Mouse (Mus musculus) cerebellum, adult 8-10 months (tissue): ENCODE data around the gene Cyp2c23.

ENCODE experiments used
- DNase-seq: peaks from one replicate; pipeline ENCODE4 v3.0.0; 2022

Gene Cyp2c23

GRCm38 (mm10) chr19:44028972-44029371 is at the start of gene Cyp2c23:
TSS of gene Cyp2c23 (minus strand) at chr19:44029208.
- DNase-seq = no peak

- DNase-seq = no peak
These were observed 48.0 kb upstream of the Cyp2c23 start for GRCm38 (mm10) chr19:44077024-44077423.

- DNase-seq = no peak
These were observed 47.4 kb upstream of the Cyp2c23 start for GRCm38 (mm10) chr19:44076457-44076856.

- no peak for DNase-seq
These were observed 46.0 kb upstream of the Cyp2c23 start for GRCm38 (mm10) chr19:44074986-44075385.

- no peak for DNase-seq
These were observed 42.2 kb upstream of the Cyp2c23 start for GRCm38 (mm10) chr19:44071166-44071565.

- no peak for DNase-seq
These were observed 40.9 kb upstream of the Cyp2c23 start for GRCm38 (mm10) chr19:44069914-44070232.

- peak; percentile 89 for DNase-seq
These were observed 40.3 kb upstream of the Cyp2c23 start, which contains the start of gene Erlin1 for GRCm38 (mm10) chr19:44069121-44069913. TSS of gene Erlin1 (minus strand) at chr19:44069785.

- no peak for DNase-seq
These were observed 39.2 kb upstream of the Cyp2c23 start for GRCm38 (mm10) chr19:44068232-44068631.

GRCm38 (mm10) chr19:44067323-44068049 is 38.5 kb upstream of the Cyp2c23 start:
- DNase-seq = no peak

- DNase-seq = no peak
These were observed 35.7 kb upstream of the Cyp2c23 start for GRCm38 (mm10) chr19:44064734-44065133.

GRCm38 (mm10) chr19:44063773-44064172 is 34.8 kb upstream of the Cyp2c23 start:
- DNase-seq = no peak

GRCm38 (mm10) chr19:44060226-44060625 is 31.2 kb upstream of the Cyp2c23 start:
- no peak for DNase-seq

- DNase-seq = no peak
These were observed 26.3 kb upstream of the Cyp2c23 start for GRCm38 (mm10) chr19:44055173-44055826.

GRCm38 (mm10) chr19:44050388-44050787 is 21.4 kb upstream of the Cyp2c23 start:
- no peak for DNase-seq

GRCm38 (mm10) chr19:44049282-44049681 is 20.3 kb upstream of the Cyp2c23 start:
- no peak for DNase-seq

GRCm38 (mm10) chr19:44045847-44046246 is 16.8 kb upstream of the Cyp2c23 start:
- no peak for DNase-seq

GRCm38 (mm10) chr19:44042121-44042520 is 13.1 kb upstream of the Cyp2c23 start:
- DNase-seq = no peak

- DNase-seq = no peak
These were observed 4.4 kb upstream of the Cyp2c23 start for GRCm38 (mm10) chr19:44033396-44033795.

- no peak for DNase-seq
These were observed 3.2 kb upstream of the Cyp2c23 start for GRCm38 (mm10) chr19:44032046-44032744.

- DNase-seq = no peak
These were observed 1.0 kb upstream of the Cyp2c23 start for GRCm38 (mm10) chr19:44030024-44030423.

- DNase-seq = no peak
These were observed 2.0 kb downstream of the Cyp2c23 start for GRCm38 (mm10) chr19:44026956-44027530.

GRCm38 (mm10) chr19:44024921-44025585 is 4.0 kb downstream of the Cyp2c23 start:
- no peak for DNase-seq
